Mouse (Mus musculus): ENCODE results near the gene Azi2.

The Azi2 gene

GRCm38 (mm10) chr9:118040218-118041021 is at the start of gene Azi2:
TSS of gene Azi2 (plus strand) at chr9:118040499.
- peak; percentile 97 to 99 for DNase-seq (ENCODE audit: low spot score in 2 of 2)

- no peak for DNase-seq (ENCODE audit: low spot score in 2 of 2)
These were observed 43.7 kb upstream of the Azi2 start for GRCm38 (mm10) chr9:117996631-117997030.

DNA sequence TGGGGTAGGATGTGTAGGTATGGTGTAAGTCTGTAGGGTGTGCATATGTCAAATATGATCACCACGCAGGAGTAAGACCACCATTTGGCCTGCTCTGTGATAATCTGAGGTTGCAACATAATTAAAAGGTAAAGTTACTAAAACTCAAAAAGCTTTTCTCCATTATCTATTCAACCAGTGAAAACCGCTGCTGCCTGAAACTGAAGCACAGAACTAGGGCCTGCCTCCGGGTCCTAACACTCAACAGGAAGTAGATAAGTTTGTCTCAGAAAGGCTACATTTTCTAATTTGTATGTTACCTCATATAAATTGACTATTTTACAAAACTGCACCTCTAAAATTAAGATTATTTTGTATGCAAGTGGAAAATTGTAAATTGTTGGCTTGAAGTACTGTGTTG is 38.8 kb upstream of the Azi2 start:
- DNase-seq (ENCODE audit: low spot score in 2 of 2) = no peak

GRCm38 (mm10) chr9:118003218-118003886 is 36.9 kb upstream of the Azi2 start:
- no peak for DNase-seq (ENCODE audit: low spot score in 2 of 2)

DNA sequence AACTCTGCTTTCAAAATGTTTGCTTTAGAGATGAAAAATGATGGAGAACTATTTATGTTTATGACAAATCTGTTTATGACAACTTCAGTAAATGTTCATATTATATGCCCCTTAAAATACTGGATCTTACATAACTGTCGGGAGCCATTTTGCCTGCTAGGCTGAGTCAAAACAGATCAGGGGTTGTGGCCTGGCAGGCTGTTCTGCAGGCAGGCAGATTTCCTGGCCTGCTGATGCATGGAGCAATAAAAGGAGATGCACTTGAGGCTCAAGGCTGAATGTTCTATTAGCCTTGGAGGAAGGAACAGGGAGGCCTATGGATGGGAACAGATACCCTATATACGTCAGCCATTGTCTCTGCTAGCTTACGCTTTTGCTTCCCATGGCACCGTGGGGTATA is 36.4 kb upstream of the Azi2 start:
- no peak for DNase-seq (ENCODE audit: low spot score in 2 of 2)

DNA sequence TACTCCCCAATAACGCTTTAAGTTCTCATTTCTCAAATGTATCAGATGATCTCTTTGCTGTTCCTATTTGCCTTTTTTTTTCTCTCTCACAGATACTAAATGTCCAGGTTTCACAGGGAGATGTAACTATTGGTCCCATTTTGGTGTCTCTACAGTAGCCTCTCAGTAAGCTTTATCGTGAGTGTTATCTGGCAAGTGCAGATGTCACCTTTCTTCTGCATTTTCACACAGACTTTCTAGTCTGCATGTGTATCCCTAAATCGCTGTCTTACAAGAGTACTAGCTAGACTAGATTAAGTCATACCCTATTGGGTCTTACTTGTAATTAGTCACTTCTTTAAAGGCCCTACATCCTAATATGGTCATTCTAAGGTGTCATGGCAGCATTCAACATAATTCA is 27.4 kb upstream of the Azi2 start:
- DNase-seq (ENCODE audit: low spot score in 2 of 2) = no peak

DNA sequence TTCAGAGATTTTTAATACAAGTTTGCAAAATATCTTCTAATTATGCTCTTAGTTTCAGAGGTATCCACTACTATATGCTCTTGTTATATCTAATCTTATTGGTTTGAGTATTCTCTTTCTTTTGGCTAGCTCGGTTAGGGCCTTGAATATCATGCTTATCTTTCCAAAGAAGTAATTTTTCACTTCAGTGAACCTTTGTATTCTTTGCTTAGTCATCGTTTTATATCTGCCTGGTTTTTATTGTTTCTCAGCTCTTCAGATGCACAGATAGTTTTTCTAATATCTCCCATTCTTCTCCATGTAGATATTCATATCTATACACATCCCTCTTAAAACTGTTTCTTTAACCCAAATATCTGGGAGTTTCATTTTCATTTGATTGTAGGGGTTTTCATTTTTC is 15.3 kb upstream of the Azi2 start:
- DNase-seq (ENCODE audit: low spot score in 2 of 2) = no peak

DNA sequence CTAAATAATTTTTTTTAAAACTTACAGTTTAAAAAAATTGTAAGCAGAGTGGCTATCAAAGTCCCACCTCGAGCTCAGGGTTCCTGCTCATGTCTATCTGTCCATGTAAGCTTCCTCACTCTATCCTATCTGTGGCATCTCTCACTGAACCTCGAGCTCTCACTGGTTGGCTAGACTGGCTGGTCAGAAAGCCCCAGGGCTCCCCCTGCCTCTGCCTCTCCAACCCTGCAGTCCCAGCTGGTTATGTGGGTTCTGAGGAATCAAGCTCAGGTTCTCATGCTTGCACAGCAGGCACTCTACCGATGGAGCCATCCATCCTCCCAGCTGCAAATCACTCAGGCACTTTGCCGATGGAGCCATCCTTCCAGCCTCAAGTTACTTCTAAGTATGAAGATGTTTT is 10.8 kb upstream of the Azi2 start:
- no peak for DNase-seq (ENCODE audit: low spot score in 2 of 2)

DNA sequence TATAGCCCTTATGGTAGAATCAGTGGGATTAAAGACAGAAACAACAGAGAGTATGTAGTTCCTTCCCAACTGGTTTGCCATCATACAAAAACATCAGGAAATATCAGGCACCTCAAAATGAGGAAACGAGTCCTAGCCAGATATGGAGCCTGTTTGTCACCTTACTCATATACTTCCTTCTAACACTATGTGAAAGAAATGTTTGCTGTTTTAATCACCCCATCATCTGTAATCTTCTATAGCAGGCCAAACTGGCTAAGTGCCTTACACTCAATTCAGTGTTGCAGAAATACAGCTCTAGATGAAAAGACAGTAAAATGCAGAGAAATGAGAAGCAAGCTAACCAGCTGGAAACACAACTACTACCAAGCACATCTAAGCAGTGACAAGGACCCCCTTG is 10.0 kb upstream of the Azi2 start:
- no peak for DNase-seq (ENCODE audit: low spot score in 2 of 2)

- DNase-seq (ENCODE audit: low spot score in 2 of 2) = no peak
These were observed 8.6 kb upstream of the Azi2 start for GRCm38 (mm10) chr9:118031694-118032093.

DNA sequence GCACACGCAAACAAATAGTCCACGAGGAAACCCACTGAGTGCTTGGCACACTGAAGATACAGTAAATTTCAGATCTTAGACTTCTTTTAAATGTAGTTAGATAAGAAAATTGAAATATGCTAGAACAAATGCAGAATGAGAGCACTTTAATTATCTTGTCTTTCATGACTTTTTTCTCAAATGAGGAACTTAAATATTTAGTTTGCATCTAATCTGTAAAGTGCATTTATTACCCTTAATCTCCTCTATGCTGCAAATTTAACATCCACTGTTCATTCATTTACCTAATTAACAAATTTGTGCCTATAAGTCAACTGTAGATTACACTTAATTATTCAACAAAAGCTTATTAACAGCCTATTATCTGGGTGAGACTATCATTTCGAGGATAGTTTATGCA is 5.3 kb upstream of the Azi2 start:
- no peak for DNase-seq (ENCODE audit: low spot score in 2 of 2)

- no peak for DNase-seq (ENCODE audit: low spot score in 2 of 2)
These were observed 712 bp downstream of the Azi2 start for GRCm38 (mm10) chr9:118041022-118041400.

DNA sequence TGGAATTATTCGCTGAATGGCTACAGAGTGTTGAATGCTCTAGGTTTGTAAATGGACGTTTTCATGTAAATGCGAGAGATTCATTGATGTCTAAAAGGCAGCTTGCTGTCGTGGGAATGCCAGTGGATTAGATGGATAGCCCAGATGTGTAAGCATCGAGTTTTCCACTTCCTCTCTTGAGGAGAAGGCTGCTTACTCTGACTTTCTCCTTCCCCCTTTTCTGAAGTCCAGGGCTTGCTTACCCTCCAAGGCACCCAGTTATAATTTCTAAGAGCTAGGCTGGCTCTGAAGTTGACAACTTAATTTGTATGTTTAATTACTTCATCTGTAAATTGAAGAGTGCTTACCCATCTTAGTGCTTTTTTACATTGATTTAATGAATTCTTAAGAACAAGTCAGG is 1.3 kb downstream of the Azi2 start:
- DNase-seq (ENCODE audit: low spot score in 2 of 2) = no peak

GRCm38 (mm10) chr9:118042738-118043137 is 2.4 kb downstream of the Azi2 start:
- DNase-seq (ENCODE audit: low spot score in 2 of 2) = no peak

DNA sequence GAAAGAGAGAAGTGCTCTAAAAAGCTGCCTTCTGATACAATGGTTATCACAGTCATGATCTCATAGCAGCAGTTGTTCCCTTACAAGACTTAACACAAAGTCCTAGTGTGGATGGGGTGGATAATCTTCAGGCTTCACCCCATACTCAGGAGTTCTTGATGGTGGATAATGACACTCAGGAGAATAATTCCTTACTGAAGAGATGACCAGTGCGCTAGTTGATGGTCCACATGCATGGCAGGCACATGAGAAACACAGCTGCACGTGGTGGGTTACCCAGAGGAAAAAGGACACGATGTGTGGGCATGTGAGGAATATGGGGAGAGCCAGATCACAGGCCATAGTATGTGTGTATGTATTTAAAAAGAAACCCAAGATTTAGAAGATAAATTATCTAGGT is 3.3 kb downstream of the Azi2 start:
- no peak for DNase-seq (ENCODE audit: low spot score in 2 of 2)

GRCm38 (mm10) chr9:118045011-118045533 is 4.8 kb downstream of the Azi2 start:
- DNase-seq (ENCODE audit: low spot score in 2 of 2) = no peak

DNA sequence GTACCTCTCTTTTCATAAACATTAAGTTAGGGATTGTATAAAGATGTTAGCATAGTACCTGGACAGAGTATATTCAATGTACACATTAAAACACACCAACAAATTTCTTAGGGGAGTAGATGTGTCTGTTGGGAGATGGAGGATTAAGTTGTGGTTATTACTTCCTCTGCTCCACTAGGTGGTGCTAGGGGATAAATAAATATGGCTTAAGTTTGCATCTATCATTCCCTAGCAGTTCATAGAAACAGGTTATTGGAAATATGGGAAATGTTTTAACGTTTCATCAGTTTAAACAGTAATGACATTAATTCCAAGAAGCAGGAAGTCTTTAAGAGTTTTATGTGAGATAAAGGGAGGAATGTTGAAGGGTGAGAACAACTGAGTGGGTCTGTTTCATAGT is 13.0 kb downstream of the Azi2 start:
- no peak for DNase-seq (ENCODE audit: low spot score in 2 of 2)

DNA sequence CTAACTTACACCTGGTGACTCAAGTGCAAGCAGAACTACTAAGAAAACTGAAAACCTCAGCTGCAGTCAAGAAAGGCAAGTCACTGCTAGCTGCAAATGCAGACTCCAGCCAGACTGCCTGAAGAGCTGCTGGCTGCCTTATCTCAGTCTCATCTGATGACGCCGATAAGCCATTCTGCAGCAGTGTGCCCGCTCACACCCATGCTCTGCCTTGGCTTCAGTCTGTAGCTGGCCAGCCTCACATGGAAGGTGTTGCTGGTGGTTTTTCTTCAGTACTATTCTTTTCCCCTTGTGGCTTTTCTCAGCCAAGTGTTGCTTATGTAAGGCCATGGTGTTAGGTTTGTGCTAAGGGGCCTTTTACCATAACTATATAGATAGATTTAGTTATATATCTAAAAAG is 18.8 kb downstream of the Azi2 start:
- no peak for DNase-seq (ENCODE audit: low spot score in 2 of 2)

- DNase-seq (ENCODE audit: low spot score in 2 of 2) = no peak
These were observed 30.1 kb downstream of the Azi2 start for GRCm38 (mm10) chr9:118070442-118070841.

DNA sequence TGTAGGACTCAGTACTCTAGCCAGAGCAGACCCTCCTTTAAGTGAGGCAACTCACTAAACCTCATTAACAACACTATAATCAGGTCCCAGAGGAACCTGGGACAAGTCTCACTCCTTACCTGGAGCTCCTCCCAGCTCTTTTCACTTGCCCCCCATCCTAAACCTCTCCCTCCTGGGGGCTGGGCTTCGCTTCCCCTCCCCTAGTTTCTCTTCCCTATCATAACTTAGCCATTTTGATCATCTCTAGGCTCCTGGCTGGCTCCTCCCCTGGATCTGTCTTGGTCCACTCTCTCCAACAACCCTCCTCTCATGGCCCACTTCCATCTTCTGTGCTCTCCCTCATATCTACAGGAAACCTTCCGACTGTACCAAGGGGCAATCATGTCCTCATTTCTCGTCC is 31.0 kb downstream of the Azi2 start:
- DNase-seq (ENCODE audit: low spot score in 2 of 2) = no peak

DNA sequence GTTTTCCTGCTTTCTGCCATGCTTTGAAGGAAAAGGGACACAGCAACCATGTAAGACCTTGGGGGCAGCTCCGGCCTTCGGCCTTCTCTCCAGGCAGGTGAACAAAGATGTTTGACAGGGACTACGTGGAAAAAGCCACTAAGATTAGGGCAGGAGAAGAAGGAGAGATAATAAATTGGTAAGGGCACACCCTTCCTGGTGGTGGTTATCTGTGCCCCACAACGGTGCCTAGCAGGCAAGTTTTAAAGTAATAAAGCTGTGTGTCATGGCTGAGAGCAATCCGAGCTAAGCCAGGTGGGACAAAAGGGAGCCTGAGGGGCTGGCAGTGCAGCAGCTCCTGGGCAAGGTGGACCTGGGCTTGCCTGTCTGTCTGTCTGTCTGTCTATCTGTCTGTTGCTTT is 31.8 kb downstream of the Azi2 start:
- DNase-seq (ENCODE audit: low spot score in 2 of 2) = no peak

DNA sequence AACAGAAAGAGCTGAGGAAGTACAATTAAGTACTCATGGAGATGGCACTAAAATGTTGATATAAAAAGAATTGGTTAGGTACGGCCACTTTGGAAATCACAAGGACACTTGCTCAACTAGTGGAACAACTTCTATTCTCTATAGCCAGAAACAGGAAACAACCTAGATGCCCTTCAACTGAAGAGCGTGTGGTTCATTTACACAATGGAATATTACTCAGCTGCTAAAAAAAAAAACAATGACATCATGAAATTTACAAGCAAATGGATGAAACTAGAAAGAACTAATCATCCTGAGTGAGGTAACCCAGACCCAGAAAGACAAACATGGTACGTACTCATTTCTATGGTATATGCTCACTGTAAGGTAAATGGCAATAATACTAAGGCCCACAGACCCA is 33.1 kb downstream of the Azi2 start:
- no peak for DNase-seq (ENCODE audit: low spot score in 2 of 2)

Measured in frontal cortex, postnatal 36 days (tissue).